Mouse (Mus musculus): ENCODE data around the gene Csrnp3. TPM values are rescaled to one million over a fixed set of nuclear protein-coding genes. Genes with fewer than 3 reads are reported as not detected.
A peak's percentile ranks its signal among the peaks of the same experiment; 100 is the strongest.
"Not testable (repeated sequence)": the region's sequence is repeated elsewhere in the genome, so short reads cannot be mapped to it uniquely, and the experiment has no call there.

The Csrnp3 gene
- under 1 TPM in 1 of 2 experiments, not detected in 1; 0.22 TPM for polyA plus RNA-seq (2017; shearing (Covaris generic))

DNA sequence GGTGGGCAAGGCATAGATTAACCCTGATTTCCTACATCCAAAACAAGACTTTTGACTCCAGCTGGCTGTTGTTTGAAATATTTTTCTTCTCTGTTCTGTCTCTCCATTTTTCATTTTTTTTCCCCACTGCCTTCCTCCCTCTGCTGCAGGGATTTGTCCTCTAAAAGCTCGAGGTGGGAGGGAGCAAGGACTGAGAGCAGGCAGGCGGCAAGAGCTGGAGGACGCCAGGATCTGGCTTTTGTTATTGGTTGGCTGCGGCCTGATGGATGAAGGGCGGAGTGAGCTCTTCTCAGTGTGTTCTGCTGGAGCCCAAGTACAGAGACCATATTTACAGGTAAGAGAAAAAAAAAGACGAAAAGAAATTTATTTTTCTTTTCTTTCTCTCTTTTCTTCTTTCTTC, at the start of gene Csrnp3:
Gene Csrnp3, plus strand, starts transcription at position 217 of the 400 bp plus-strand sequence.
- ATAC-seq: no peak

DNA sequence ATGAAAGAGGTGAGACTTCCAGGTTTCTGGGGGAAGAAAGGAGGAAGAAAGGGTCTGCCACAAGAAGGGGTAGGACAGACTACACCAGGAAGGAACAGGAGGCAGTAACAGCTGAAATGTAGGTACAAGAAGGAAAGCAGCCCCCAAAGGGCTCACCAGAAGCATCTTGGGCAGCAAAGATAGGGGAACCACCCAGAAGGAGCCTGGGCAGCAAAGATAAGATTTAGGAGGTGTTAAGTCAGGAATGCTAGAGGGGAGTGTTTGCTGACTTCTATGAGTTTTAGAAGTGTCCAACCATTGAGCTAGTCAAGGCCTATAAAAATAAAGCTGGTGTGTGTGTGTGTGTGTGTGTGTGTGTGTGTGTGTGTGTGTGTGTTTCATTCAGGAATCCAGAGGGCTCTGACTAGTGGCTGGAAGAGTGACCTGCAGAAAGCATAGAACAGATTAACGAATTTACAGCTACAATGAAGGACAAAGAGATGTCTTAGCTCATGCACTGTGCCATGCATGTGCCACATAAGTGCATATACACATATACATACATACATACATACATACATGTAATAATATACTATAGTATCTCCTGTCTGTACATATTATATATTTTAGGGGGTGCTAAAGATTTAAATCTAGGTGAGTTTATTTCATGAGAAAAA, 44.4 kb upstream of the Csrnp3 start:
- ATAC-seq: no peak

GRCm38 (mm10) chr2:65806556-65806955, 39.0 kb upstream of the Csrnp3 start:
- ATAC-seq: no peak

GRCm38 (mm10) chr2:65811203-65811602, 34.4 kb upstream of the Csrnp3 start:
- ATAC-seq: not testable (repeated sequence)

GRCm38 (mm10) chr2:65818080-65818796, 27.3 kb upstream of the Csrnp3 start:
- ATAC-seq: peak; percentile 96

DNA sequence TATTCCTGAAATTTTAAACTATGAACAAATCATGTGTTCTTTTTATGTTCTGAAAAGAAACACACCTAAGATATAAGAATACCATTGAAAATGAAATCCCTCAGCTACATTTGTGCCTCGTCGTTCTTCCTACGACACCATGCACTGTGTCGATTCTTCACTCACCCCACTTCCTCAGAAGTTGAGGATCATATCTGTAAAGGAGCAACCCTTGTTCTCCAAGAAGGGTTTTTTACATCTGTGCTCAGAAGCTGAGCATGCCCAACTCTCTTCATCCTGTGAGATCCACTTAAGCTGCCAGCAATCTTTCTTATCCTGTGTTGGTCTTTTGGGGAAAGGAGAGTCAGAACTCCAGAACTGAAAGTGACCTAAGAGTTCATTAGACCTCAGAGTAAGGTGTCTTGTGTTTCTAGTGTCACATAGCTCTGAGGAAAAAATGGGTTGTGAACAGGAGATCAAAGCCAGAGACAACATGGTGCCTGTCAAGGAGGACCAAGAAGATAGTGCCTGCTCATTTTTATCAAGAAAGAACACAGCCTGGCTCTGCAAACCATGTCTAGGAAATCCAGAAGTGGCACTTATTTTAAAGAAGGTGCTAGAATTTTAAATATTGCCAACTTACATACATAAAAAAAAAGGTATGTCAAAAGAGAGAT, 25.3 kb upstream of the Csrnp3 start:
- no peak for ATAC-seq

DNA sequence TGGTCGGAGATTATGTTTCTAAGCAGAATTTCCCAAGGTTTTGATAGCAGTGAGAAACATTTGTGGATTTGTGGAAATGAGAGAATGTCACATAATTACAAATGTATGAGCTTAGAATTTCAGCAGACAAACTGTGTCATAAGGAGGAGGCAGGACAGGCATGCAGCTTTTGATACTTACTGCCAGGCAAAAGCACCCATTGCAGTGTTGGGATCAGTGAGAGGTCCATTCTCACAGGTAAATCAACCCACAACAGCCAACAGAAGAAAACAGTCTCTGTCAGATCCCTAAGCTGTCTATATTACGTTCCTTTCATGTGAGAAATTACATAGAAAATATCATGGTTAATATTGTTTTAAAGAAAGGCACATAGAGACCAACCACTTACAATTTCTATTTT, 19.3 kb upstream of the Csrnp3 start:
- peak; percentile 10 for ATAC-seq

DNA sequence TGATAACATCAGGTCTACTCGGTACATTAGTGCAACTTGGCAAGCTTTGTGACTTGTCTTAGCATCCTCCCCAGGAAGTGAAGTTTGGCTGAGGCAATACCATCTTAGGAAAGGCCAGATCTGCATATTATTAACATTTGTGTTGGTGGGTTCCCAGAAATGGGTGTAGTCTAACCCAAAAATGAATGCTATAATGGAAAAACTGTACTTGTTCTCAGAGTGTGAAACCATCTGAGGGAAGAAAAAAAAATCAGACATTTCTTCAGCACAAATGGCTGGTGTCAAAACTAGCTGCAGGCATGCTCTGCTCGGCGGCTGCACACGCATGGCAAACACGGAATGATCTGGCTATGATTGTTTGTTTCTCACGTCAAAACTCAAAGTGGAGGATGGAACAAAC, 18.8 kb upstream of the Csrnp3 start:
- ATAC-seq: peak; percentile 70

- ATAC-seq: no peak
Measured at GRCm38 (mm10) chr2:65828699-65829098, 16.9 kb upstream of the Csrnp3 start.

DNA sequence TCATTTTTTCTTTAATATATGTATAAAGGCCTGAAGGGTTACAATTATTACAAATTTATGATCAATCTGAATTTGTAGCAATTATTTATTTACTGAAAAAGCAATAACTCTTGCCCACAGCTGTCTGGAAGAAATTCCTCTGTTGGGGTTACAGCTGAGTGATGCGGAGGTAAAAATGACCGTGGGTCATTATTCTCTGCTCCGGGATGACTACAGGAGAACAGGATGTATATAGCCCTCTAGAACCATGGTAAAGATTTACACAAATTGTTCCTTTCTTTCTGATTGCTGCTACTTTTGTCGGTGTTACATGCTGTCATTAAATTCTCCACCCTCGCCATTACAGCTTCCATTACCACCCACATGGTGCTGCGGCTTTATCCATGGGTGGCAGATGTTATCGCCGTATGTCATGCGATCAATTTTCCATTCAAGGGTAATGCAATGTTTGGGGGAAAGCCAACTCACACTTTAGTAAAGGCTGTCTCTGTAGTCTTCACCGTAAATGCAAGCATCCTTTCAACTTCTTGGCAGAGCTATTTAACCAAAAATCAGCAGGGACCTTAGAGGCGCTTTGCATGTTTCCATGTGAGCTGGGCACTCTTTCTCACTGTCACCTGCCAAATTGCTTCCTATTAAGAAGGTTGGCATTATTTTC, 12.7 kb upstream of the Csrnp3 start:
- peak; percentile 14 for ATAC-seq

DNA sequence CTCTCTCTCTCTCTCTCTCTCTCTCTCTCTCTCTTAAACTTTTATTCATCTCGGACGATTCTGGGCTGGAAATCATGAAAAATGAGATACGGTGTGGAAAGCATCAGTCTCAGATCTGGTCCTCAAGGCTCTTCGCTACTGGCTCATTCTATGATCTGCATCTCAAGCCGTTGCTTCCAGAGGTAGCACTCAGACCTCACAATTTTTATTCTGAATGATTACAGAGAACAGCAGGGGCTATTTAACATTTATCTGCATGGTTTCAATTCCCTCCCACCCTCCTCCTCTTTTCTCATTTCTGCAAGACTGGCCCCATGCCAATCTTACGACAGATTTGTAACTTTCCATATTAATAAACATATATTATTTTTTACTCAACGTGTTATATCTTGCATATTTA, 12.1 kb upstream of the Csrnp3 start:
- no peak for ATAC-seq

- no peak for ATAC-seq
Measured at GRCm38 (mm10) chr2:65841606-65842005, 4.0 kb upstream of the Csrnp3 start.

- ATAC-seq: no peak
Measured at GRCm38 (mm10) chr2:65842356-65842755, 3.2 kb upstream of the Csrnp3 start.

GRCm38 (mm10) chr2:65846000-65846755, 611 bp downstream of the Csrnp3 start:
- ATAC-seq: no peak

DNA sequence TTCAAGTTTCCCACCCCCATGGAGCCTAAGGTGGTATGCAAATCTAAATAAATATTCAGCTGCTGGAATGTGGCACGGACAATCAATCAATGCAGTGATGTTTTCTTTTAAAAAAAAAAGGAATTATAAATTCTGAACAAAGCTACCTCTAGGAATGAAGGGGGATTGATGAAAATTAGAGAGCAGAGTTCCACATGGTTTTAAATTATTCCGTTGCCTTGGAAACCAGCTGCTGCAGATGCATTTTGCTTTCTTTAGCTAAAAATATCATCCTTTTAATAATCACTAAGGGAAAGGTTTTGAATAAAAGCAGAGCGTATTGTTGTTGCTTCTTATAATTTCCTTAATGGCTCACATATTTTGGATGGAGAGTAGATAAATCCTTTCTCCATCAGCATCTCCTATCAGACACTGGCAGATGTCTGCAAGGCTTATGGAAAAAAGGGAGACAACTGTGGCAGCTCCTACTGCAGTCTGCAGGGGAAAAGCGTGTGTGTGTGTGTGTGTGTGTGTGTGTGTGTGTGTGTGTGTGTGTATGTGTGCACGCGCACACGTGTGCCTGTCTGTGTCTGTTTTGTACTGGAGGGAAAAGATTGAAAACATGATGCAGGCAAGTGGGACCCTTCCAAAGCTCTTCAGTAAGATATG, 2.0 kb downstream of the Csrnp3 start:
- ATAC-seq: no peak

DNA sequence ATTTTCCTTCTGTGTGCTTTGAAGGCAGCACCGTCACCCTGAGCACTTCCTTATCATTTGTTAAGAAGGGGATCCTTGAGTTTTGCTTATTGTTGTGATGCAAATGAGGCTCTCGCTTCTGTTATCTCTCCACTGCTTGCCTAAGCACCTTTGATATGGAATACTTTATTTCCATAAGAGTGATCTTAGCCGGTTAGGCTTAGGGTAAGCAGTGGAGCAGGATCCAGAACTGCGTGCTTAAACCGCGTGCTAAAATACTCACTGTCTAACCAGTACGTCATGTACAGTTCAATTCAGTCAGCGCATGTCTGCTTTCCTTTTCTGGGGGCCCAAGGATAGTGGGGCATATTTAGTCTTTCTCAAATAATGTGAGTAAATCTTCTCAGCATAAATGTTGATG, 3.1 kb downstream of the Csrnp3 start:
- no peak for ATAC-seq

- ATAC-seq: not testable (repeated sequence)
Measured at GRCm38 (mm10) chr2:65850282-65850681, 4.7 kb downstream of the Csrnp3 start.

GRCm38 (mm10) chr2:65856791-65857190, 11.2 kb downstream of the Csrnp3 start:
- no peak for ATAC-seq

DNA sequence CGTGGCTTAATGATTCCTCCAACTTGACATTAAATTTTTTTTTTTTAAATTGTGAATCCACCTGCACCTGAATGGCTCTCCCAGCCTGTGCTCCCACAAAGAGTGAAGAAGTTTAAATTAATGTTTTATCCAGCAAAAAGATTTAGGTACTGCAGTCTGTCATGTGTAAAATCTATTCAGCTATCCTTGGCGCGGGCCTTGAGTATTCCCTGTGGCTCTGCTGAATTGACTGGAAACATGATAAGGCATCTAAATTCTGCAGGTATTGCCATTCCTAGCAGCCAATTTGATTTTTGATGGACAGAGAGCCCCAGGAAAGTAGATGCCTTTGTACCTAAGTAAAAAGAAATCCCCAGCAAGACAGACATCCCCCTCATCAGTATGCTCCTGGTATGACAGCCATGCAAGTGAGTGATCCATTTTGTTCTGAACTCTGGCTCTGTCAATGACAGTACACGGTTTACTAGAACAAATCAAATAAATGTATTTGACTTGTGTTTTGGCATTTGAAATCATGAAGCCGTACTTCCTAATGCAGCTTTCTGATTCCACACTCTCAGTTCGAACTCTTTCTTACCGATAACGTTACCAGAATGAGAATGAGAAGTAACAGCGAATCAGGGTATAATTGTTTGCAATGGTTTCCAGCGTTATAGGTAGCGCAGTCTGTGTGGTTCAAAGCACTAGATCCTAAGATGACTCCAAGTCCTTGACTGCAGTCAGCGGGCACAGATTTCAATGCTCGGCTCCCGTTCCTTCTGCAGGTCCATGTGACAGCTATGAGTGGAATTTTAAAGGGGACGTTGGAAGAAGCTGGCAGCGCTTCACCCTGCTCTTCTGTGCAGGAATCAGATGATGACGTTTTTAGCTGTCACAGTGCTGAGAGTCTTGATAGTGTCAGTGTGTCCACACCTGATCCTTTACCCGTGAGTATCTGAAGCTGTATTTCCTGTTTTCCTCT, 14.5 kb downstream of the Csrnp3 start:
- no peak for ATAC-seq

- ATAC-seq: no peak
Measured at GRCm38 (mm10) chr2:65864778-65865339, 19.3 kb downstream of the Csrnp3 start.
